Mouse (Mus musculus) liver, postnatal 0 days (tissue): ENCODE results near the gene Ergic2. TPM values are rescaled to one million over a fixed set of nuclear protein-coding genes. Genes with fewer than 3 reads are reported as not detected.
"Not testable (repeated sequence)": the region's sequence is repeated elsewhere in the genome, so short reads cannot be mapped to it uniquely, and the experiment has no call there.

Experiments used
- ATAC-seq: fragments of 200-750 bp; cut with Nextera tagmentation; 2 replicates; pipeline ENCODE4 v1.8.0; 2017; ENCODE audit warnings: mild to moderate bottlenecking, moderate library complexity
- DNase-seq: peaks from one replicate; pipeline ENCODE4 v3.0.0-alpha.2; 2016
- H3K27ac ChIP-seq: fragments of 300-500 bp; sonication (generic); 2 replicates; pipeline ENCODE4 v1.5.1; 2014; ENCODE audit warnings: antibody characterized with exemption, moderate library complexity, mild to moderate bottlenecking, low read depth
- H3K27me3 ChIP-seq: fragments of 300-500 bp; sonication (generic); 2 replicates; pipeline ENCODE4 v1.6.1; 2014; ENCODE audit warnings: low read length, control low read depth, mixed read lengths; ENCODE audit not compliant: insufficient read depth
- H3K36me3 ChIP-seq: fragments of 300-500 bp; sonication (generic); replicated peaks from 2 replicates; pipeline ENCODE4 v1.6.1; 2014; ENCODE audit warnings: mild to moderate bottlenecking, control low read depth, low read length, moderate library complexity, mixed read lengths; ENCODE audit not compliant: insufficient read depth
- H3K4me1 ChIP-seq: fragments of 300-500 bp; sonication (generic); 2 replicates; pipeline ENCODE4 v1.6.1; 2014; ENCODE audit warnings: antibody characterized with exemption, mild to moderate bottlenecking, control low read depth; ENCODE audit not compliant: insufficient read depth
- H3K4me2 ChIP-seq: fragments of 300-500 bp; sonication (generic); 2 replicates; pipeline ENCODE4 v1.6.1; 2014; ENCODE audit warnings: low read depth, mild to moderate bottlenecking, low read length, moderate library complexity, mixed read lengths
- H3K4me3 ChIP-seq: fragments of 300-500 bp; sonication (generic); 2 replicates; pipeline ENCODE4 v1.5.1; 2014; ENCODE audit warnings: low read depth, low read length
- H3K9ac ChIP-seq: fragments of 300-500 bp; sonication (generic); replicated peaks from 2 replicates; pipeline ENCODE4 v1.6.1; 2014; ENCODE audit warnings: mild to moderate bottlenecking, moderate library complexity
- H3K9me3 ChIP-seq: fragments of 300-500 bp; sonication (generic); 2 replicates; pipeline ENCODE4 v1.6.1; 2016; ENCODE audit warnings: mild to moderate bottlenecking, control low read depth, low read length, mixed read lengths
- CTCF ChIP-seq: sonication (generic); IDR thresholded peaks from 2 replicates; pipeline ENCODE4 v1.5.1; 2016; ENCODE audit warnings: antibody characterized with exemption, low read depth
- EP300 ChIP-seq: IDR thresholded peaks from 2 replicates; pipeline ENCODE4 v1.6.1; 2016; ENCODE audit warnings: antibody characterized with exemption, low read depth, mild to moderate bottlenecking
- WGBS: fragments of 180-500 bp; shearing (Covaris S2); extraction: QIAGEN DNeasy Blood & Tissue Kit; methylation state at CpG from one replicate; pipeline ENCODE4 v1.1.7; 2014; ENCODE audit not compliant: insufficient replicate concordance; 5-methylcytosine and 5-hydroxymethylcytosine counted together
- polyA plus RNA-seq: library from polyadenylated mRNA; unstranded; fragments of >200 nt; fragmentation: Nextera tagmentation; extraction: Ambion mirVana; gene quantifications from 2 replicates; pipeline ENCODE4 v1.2.1, GENCODE M21; 2015

Ergic2 gene
- polyA plus RNA-seq, 1 experiment from 2014 or later: 102 TPM

DNA sequence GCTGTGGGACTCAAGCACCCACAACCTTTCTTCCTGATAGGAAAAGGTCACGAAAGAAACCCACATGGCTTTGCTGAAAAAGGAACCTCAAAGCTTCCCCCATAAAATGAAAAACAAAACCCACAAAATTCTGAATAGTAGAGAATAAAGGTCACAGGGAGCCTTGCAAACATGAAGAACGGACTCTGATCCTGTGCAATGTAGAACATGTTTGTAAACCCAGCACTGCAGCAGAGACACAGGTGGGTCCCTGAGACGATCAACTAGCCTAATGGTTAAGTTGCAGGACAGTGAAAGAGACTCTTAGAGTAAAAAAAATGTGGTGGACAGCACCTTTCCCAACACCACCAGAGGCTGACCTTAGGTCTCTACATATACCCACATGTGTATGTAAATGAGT lies 12.4 kb downstream of the Ergic2 start:
- 78% methylated on average over 3 of the region's 3 CpGs for WGBS
- Histone ChIP-seq H3K4me2 (no peak overlapping the region), H3K9ac (no peak overlapping the region), H3K27ac (peak overlapping the region; percentile 74), H3K36me3 (peaks cover 47% of the 10 kb centered on the region), H3K4me3 (no peak overlapping the region), H3K4me1 (no peaks in the 10 kb centered on the region), H3K9me3 (no peaks in the 10 kb centered on the region), H3K27me3 (no peaks in the 10 kb centered on the region)
- ATAC-seq (peak; percentile 78), DNase-seq (no peak)
- TF ChIP-seq EP300 (no peak), CTCF (no peak)

- H3K4me1 ChIP-seq: no peaks in the 10 kb centered on the region
- ATAC-seq: peak; percentile 70
- H3K27ac ChIP-seq: peak overlapping the region; percentile 74
- no peak for TF ChIP-seq EP300
- TF ChIP-seq CTCF: no peak
- no peaks in the 10 kb centered on the region for H3K9me3 ChIP-seq
- 69% methylated on average over 2 of the region's 2 CpGs for WGBS
- no peak overlapping the region for H3K9ac ChIP-seq
- DNase-seq: no peak
- no peak overlapping the region for H3K4me2 ChIP-seq
- H3K36me3 ChIP-seq: peaks cover 49% of the 10 kb centered on the region
- H3K4me3 ChIP-seq: no peak overlapping the region
- H3K27me3 ChIP-seq: no peaks in the 10 kb centered on the region
Observed at GRCm38 (mm10) chr6:148199177-148199576, 13.0 kb downstream of the Ergic2 start.

DNA sequence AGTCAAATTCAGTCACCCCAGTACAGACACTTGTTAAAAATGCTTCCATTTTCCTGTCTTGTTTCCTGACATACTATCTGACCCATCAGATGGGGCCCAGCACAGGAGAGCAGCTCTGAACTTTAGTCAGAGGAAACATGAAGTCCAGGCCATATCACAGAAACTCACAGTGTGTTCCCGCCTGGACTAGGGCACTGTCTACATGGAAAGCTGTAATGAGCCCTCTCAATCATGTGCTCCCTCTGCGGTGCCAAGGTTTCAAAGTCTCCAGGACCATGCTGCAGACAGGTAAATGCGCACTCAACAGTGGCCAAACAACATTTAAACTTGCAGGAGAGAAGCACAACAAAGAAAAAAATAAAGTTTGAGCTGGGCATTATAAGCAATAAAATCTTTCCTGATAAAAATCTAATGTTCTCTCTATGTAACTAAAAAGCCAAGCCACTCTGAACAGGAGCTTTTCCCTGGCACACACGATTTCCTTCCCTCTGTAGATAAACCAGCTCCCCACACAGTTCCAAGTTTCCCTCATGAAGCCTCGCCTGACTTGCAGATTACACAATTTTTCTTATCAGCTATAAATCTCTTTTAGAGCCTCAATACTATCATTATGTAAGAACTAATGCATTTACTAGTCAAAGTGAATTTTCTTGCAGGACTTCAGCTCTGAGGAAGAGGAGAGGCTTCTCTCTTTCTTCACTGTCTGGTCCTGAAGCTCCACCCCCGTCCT lies 18.0 kb downstream of the Ergic2 start:
- DNase-seq: no peak
- no peak overlapping the region for H3K4me2 ChIP-seq
- no peaks in the 10 kb centered on the region for H3K9me3 ChIP-seq
- no peaks in the 10 kb centered on the region for H3K27me3 ChIP-seq
- no peak overlapping the region for H3K9ac ChIP-seq
- WGBS: 75% methylated on average over 6 of the region's 6 CpGs
- H3K4me1 ChIP-seq: no peaks in the 10 kb centered on the region
- no peak overlapping the region for H3K27ac ChIP-seq
- ATAC-seq: peak; percentile 58
- peaks cover 56% of the 10 kb centered on the region for H3K36me3 ChIP-seq
- no peak overlapping the region for H3K4me3 ChIP-seq
- no peak for TF ChIP-seq EP300
- TF ChIP-seq CTCF: no peak

- WGBS: 81% methylated on average over 1 of the region's 1 CpGs
- ATAC-seq: no peak
- peaks cover 62% of the 10 kb centered on the region for H3K36me3 ChIP-seq
- H3K4me2 ChIP-seq: no peak overlapping the region
- H3K4me3 ChIP-seq: no peak overlapping the region
- TF ChIP-seq CTCF (no peak), EP300 (no peak)
- H3K27me3 ChIP-seq: no peaks in the 10 kb centered on the region
- H3K9me3 ChIP-seq: no peaks in the 10 kb centered on the region
- no peak for DNase-seq
- no peak overlapping the region for H3K9ac ChIP-seq
- H3K27ac ChIP-seq: no peak overlapping the region
- no peaks in the 10 kb centered on the region for H3K4me1 ChIP-seq
Observed at GRCm38 (mm10) chr6:148185694-148186093, 26.5 kb downstream of the Ergic2 start.

DNA sequence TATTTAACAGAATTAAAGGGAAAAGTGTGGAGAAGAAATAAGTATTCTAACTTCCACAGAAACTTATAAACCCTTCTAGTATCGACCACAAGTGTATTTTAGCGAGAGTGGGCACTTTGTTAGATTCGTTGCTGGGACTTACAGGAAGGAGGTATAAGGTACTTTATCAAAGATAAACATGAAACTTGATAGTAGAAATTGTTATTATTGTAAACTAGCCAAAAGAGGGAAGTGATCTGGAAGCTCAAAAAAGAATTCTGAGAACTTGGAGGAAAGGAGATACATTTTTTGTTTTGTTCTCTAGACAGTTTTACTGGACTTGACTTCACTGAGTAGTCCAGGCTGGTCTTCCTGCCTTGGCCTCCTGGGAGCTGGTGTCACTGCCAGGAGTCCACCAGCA lies 39.3 kb downstream of the Ergic2 start:
- Histone ChIP-seq H3K9me3 (no peaks in the 10 kb centered on the region), H3K36me3 (no peaks in the 10 kb centered on the region), H3K27ac (no peak overlapping the region), H3K27me3 (no peaks in the 10 kb centered on the region), H3K4me1 (no peaks in the 10 kb centered on the region), H3K4me2 (no peak overlapping the region), H3K9ac (no peak overlapping the region), H3K4me3 (no peak overlapping the region)
- DNase-seq (no peak), ATAC-seq (no peak)
- 43% methylated on average over 3 of the region's 3 CpGs for WGBS
- TF ChIP-seq EP300: no peak
- no peak for TF ChIP-seq CTCF

DNA sequence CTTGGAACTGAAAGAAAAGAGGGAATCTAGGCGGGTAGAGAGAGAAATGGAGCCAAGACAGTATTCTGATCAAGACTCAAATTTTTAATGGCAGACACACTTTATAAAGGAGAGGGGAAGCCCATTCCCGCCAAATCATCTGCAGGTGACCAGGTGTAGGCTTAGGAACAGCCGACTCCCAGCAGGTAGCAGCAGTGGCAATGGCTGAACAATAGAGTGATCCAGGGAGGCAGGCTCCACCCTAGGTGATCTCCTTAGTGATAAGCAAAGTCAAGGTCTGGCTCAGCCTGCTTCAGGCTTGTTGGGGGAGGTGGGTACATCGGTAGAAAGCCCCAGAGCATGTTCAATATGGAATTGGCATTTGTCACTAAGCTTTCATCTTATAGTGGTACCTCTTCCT lies 59.9 kb downstream of the Ergic2 start:
- H3K4me3 ChIP-seq, DNase-seq, ATAC-seq, H3K4me1 ChIP-seq, H3K9me3 ChIP-seq, H3K27me3 ChIP-seq, H3K27ac ChIP-seq, H3K36me3 ChIP-seq, H3K4me2 ChIP-seq, H3K9ac ChIP-seq: not testable (repeated sequence)
- 57% methylated on average over 4 of the region's 4 CpGs for WGBS
